Mouse (Mus musculus) kidney, adult 2 months (tissue): Measurements from ENCODE around the gene Micu1. TPM values are rescaled to one million over a fixed set of nuclear protein-coding genes. Genes with fewer than 3 reads are reported as not detected.
"Not testable (repeated sequence)": the region's sequence is repeated elsewhere in the genome, so short reads cannot be mapped to it uniquely, and the experiment has no call there.

Experiments used
- DNase-seq: peaks from one replicate; pipeline ENCODE4 v3.0.0; 2021
- H3K27ac ChIP-seq: fragments of 200-500 bp; 2 replicates; pipeline ENCODE4 v1.5.1; 2012; ENCODE audit warnings: low read depth, low read length, control low read depth, inconsistent platforms; ENCODE audit not compliant: insufficient read depth
- H3K27me3 ChIP-seq: fragments of 200-500 bp; replicated peaks from 2 replicates; pipeline ENCODE4 v1.6.1; 2012; ENCODE audit warnings: mild to moderate bottlenecking, moderate library complexity, low read length, inconsistent platforms; ENCODE audit not compliant: control insufficient read depth, insufficient read depth
- H3K36me3 ChIP-seq: fragments of 200-500 bp; 2 replicates; pipeline ENCODE4 v1.6.1; 2012; ENCODE audit warnings: mild to moderate bottlenecking, moderate library complexity, low read length, inconsistent platforms; ENCODE audit not compliant: control insufficient read depth, insufficient read depth
- H3K4me1 ChIP-seq: fragments of 200-500 bp; 2 replicates; pipeline ENCODE4 v1.6.1; 2011; ENCODE audit warnings: low read length; ENCODE audit not compliant: control insufficient read depth, insufficient read depth
- H3K4me3 ChIP-seq: fragments of 200-500 bp; 2 replicates; pipeline ENCODE4 v1.5.1; 2011; ENCODE audit warnings: mild to moderate bottlenecking, low read depth, low read length, control low read depth; ENCODE audit not compliant: insufficient read depth
- CTCF ChIP-seq: fragments of 200-500 bp; conservative IDR thresholded peaks from 2 replicates; pipeline ENCODE4 v1.5.1; 2011; ENCODE audit warnings: low read depth, mild to moderate bottlenecking, control low read depth, low read length, moderate library complexity, mixed read lengths; ENCODE audit not compliant: insufficient read depth, insufficient read length
- POLR2A ChIP-seq: fragments of 200-500 bp; IDR thresholded peaks from one replicate; pipeline ENCODE4 v1.6.1; 2011; ENCODE audit warnings: low read depth, low read length, control low read depth
- WGBS: fragments of 180-500 bp; shearing (Covaris S2); methylation state at CpG from one replicate; pipeline ENCODE4 v1.1.7; 2018; 5-methylcytosine and 5-hydroxymethylcytosine counted together
- polyA plus RNA-seq: library from polyadenylated mRNA; depleted of rRNA; stranded (reverse); fragments of >200 nt; gene quantifications from 2 replicates; pipeline ENCODE4 v1.2.3, GENCODE M21; 2012

Gene Micu1
- polyA plus RNA-seq, 1 experiment: 59.0 TPM

GRCm38 (mm10) chr10:59864232-59864875 is 162.1 kb downstream of the Micu1 start:
- Histone ChIP-seq H3K36me3 (no peaks in the 10 kb centered on the region), H3K4me3 (no peak overlapping the region), H3K27me3 (no peaks in the 10 kb centered on the region), H3K4me1 (no peaks in the 10 kb centered on the region), H3K27ac (no peak overlapping the region)
- DNase-seq: no peak
- TF ChIP-seq POLR2A (no peak), CTCF (no peak)
- WGBS: 77% methylated on average over 19 of the region's 19 CpGs

DNA sequence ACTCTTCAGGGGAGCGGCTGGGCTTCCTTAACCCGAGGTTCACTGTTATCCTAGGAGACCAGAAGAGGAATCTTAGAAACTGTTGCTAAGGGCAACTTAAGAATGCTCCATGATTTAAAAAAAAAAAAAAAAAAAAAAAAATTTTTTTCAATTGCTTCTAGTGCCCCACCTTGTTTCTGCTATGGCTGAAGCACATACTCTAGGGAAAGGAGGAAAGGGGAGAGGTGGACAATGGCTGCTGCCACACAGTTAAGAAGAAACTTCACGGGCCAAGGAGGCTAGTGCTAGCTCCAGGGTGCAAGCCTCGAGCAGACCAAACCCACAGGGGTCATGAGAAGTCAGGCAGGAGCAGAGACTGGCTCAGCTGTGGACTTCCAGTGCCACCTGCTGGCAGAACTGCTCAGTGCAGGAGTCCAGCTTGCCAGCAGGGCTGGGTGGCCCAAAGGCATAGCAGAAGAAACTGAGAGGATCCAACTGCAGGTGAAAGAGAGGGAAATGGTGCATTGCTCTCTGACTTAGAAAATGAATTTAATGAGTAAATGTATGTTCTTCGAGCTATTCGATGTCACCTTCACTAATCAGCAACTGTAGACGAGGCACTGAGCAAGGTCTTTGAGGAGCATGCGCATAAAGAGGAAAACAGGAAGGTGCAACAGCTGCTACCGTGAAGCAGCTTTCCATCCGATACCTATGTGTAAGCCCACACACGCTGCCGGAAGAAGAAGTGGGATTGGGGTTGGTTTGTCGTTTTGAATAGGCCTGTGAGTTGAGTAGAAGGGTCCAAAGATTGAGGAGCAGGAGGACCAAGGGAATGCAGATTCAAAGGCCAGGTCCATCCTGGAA is 162.8 kb downstream of the Micu1 start:
- TF ChIP-seq CTCF: peak; percentile 99
- no peak for TF ChIP-seq POLR2A
- no peaks in the 10 kb centered on the region for H3K4me1 ChIP-seq
- H3K4me3 ChIP-seq: no peak overlapping the region
- no peaks in the 10 kb centered on the region for H3K36me3 ChIP-seq
- 41% methylated on average over 13 of the region's 13 CpGs for WGBS
- peak; percentile 87 for DNase-seq
- no peak overlapping the region for H3K27ac ChIP-seq
- H3K27me3 ChIP-seq: no peaks in the 10 kb centered on the region

GRCm38 (mm10) chr10:59868266-59868665 is 166.0 kb downstream of the Micu1 start:
- no peak for DNase-seq
- no peaks in the 10 kb centered on the region for H3K36me3 ChIP-seq
- TF ChIP-seq CTCF: no peak
- H3K4me3 ChIP-seq: no peak overlapping the region
- H3K4me1 ChIP-seq: no peaks in the 10 kb centered on the region
- H3K27me3 ChIP-seq: no peaks in the 10 kb centered on the region
- H3K27ac ChIP-seq: no peak overlapping the region
- 66% methylated on average over 11 of the region's 11 CpGs for WGBS

GRCm38 (mm10) chr10:59870038-59870437 is 167.8 kb downstream of the Micu1 start:
- Histone ChIP-seq H3K27ac (no peak overlapping the region), H3K4me3 (no peak overlapping the region), H3K36me3 (no peaks in the 10 kb centered on the region), H3K4me1 (no peaks in the 10 kb centered on the region), H3K27me3 (no peaks in the 10 kb centered on the region)
- TF ChIP-seq POLR2A: no peak
- TF ChIP-seq CTCF: no peak
- 72% methylated on average over 6 of the region's 6 CpGs for WGBS
- DNase-seq: no peak

GRCm38 (mm10) chr10:59872651-59873050 is 170.4 kb downstream of the Micu1 start:
- WGBS: 93% methylated on average over 4 of the region's 4 CpGs
- H3K36me3 ChIP-seq, DNase-seq, H3K27ac ChIP-seq, H3K4me3 ChIP-seq, H3K27me3 ChIP-seq, H3K4me1 ChIP-seq: not testable (repeated sequence)

DNA sequence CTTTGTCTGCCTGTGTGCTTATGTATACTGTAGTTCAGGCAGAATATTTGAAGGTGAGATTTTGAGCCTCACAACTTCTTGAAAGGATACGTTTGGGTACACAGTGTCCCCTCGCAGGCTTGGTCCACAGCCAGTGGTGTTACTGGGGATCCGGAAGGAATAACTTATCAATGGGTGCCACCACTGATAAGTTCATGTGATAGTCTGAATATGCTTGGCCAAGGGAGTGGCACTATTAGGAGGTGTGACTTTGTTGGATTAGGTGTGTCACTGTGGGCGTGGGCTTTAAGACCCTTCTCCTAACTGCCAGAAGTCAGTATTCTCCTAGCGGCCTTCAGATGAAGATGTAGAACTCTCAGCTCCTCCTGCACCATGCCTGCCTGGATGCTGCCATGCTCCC is 170.9 kb downstream of the Micu1 start:
- WGBS: 94% methylated on average over 5 of the region's 5 CpGs
- DNase-seq: no peak
- TF ChIP-seq CTCF: no peak
- no peak for TF ChIP-seq POLR2A
- Histone ChIP-seq H3K36me3 (no peaks in the 10 kb centered on the region), H3K4me3 (no peak overlapping the region), H3K27ac (no peak overlapping the region), H3K4me1 (no peaks in the 10 kb centered on the region), H3K27me3 (no peaks in the 10 kb centered on the region)

DNA sequence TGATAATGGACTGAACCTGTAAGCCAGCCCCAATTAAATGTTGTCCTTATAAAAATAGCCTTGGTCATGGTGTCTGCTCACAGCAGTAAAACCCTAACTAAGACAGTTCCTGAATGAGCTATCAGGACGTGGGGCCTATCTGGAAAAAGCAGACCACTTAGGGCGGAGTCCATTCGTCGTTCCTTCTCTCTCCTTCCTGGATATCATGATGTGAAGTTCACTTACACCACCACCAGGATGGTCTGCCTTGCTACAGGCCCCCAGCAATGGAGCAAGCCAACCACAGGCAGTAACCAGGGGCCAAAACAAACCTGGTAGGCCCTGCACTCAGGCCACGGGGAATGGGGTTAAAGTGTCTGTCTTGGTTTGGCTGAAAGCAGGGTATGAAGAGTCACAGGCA is 171.3 kb downstream of the Micu1 start:
- Histone ChIP-seq H3K4me1 (no peaks in the 10 kb centered on the region), H3K36me3 (no peaks in the 10 kb centered on the region), H3K27me3 (no peaks in the 10 kb centered on the region), H3K4me3 (no peak overlapping the region), H3K27ac (no peak overlapping the region)
- 71% methylated on average over 5 of the region's 5 CpGs for whole genome bisulfite sequencing
- no peak for DNase-seq
- TF ChIP-seq CTCF (no peak), POLR2A (no peak)
